Mouse (Mus musculus) kidney, adult 2 months (tissue): ENCODE results near the gene Il34.

Source experiments
- CTCF ChIP-seq: fragments of 200-500 bp; conservative IDR thresholded peaks from 2 replicates; pipeline ENCODE4 v1.5.1; 2011; ENCODE audit warnings: low read depth, mild to moderate bottlenecking, control low read depth, low read length, moderate library complexity, mixed read lengths; ENCODE audit not compliant: insufficient read depth, insufficient read length
- POLR2A ChIP-seq: fragments of 200-500 bp; IDR thresholded peaks from one replicate; pipeline ENCODE4 v1.6.1; 2011; ENCODE audit warnings: low read depth, low read length, control low read depth

- TF ChIP-seq CTCF, result no peak
- no peak for TF ChIP-seq POLR2A
Measured at GRCm38 (mm10) chr8:110774047-110774446, 31.7 kb downstream of the Il34 start.
